Mouse (Mus musculus): Measurements from ENCODE around the gene Speer4e.
"Not testable (repeated sequence)": the region's sequence is repeated elsewhere in the genome, so short reads cannot be mapped to it uniquely, and the experiment has no call there.

Speer4e gene

DNA sequence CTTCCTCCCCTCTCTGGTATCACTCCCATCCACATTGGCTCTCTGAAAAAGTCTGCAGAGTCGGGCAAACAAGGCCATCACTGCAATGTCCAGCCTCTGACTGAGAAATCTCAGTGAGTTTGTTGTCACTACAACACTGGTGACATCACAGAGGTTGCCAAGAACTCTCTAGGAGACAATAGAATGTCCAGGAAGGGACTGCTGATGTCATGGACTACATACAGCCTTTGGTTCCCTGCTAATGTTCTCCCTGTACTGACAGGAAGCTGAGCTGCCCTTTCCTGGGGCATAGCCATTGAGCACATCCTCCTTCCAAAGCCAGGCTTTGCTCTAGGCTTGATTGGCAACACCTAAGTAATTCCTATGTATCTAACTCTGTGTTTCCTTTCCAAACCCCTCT lies at the start of gene Speer4e:
TSS of gene Speer4e (minus strand) at position 101 of the 400 bp plus-strand sequence.
- TF ChIP-seq GATA4 (IDR thresholded peaks at IDR 0.05; ENCODE audit: insufficient replicate concordance, low read length): not testable (repeated sequence)

GRCm38 (mm10) chr5:14978835-14979234 lies 40.6 kb upstream of the Speer4e start, which contains the start of gene Gm10354:
Gene Gm10354, minus strand, starts transcription at chr5:14978935.
- TF ChIP-seq GATA4 (IDR thresholded peaks at IDR 0.05; ENCODE audit: insufficient replicate concordance, low read length): not testable (repeated sequence)

DNA sequence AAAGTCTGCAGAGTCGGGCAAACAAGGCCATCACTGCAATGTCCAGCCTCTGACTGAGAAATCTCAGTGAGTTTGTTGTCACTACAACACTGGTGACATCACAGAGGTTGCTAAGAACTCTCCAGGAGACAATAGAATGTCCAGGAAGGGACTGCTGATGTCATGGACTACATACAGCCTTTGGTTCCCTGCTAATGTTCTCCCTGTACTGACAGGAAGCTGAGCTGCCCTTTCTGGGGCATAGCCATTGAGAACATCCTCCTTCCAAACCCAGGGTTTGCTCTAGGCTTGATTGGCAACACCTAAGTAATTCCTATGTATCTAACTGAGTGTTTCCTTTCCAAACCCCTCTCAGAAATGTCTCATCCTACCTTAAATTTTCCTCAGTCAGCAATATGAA lies 23.4 kb downstream of the Speer4e start, which contains the start of gene Gm9758:
TSS of gene Gm9758 (minus strand) at position 101 of the 400 bp plus-strand sequence.
- not testable (repeated sequence) for TF ChIP-seq GATA4 (IDR thresholded peaks at IDR 0.05; ENCODE audit: insufficient replicate concordance, low read length)

DNA sequence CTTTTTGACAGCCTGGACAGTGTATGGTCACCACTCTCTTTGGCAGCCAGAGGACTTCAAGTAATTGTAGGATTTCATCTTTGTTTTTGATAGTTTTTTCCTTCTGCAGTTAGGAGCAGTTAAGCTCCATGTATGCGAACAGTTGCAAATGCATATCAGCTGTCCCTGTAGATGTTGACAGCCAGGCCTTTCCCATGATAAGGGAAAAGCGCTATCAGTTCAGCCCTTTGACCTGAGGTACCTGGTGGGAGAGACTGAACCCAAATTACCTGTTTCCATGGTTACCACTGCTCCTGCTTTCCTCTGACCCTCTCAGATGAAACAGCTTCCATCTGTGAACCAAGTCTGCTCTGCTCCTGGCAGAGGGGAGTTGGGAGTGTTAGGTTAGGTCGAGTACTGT lies 46.0 kb downstream of the Speer4e start:
- no peak for TF ChIP-seq GATA4 (IDR thresholded peaks at IDR 0.05; ENCODE audit: insufficient replicate concordance, low read length)

All from liver, adult (tissue).